Mouse (Mus musculus): ENCODE data around the gene Tmem121. TPM values are rescaled to one million over a fixed set of nuclear protein-coding genes. Genes with fewer than 3 reads are reported as not detected.

Gene Tmem121
- total RNA-seq, 1 experiment = 12.5 TPM

- Histone ChIP-seq H3K4me3 (ENCODE audit: insufficient read depth in 1 of 2, low read depth in 1 of 2, low read length in 2 of 2, poor library complexity in 1 of 2, severe bottlenecking in 1 of 2) (no peak overlapping the region), H3K36me3 (ENCODE audit: control insufficient read depth, insufficient read depth, low read length, poor library complexity, severe bottlenecking) (peaks cover 9% of the 10 kb centered on the region), H3K27ac (ENCODE audit: insufficient read depth, low read depth, low read length, poor library complexity, severe bottlenecking) (no peak overlapping the region), H3K9me3 (ENCODE audit: control insufficient read depth, insufficient read depth, low read depth, low read length) (no peaks in the 10 kb centered on the region), H3K4me1 (ENCODE audit: control insufficient read depth in 2 of 2, insufficient read depth in 2 of 2, low read length in 2 of 2, poor library complexity in 1 of 2) (peaks cover 0 to 3% of the 10 kb centered on the region in 2 experiments; a peak in 1 of 4 replicates), H3K9ac (ENCODE audit: insufficient read depth, low read depth, low read length, poor library complexity, severe bottlenecking) (no peak overlapping the region)
- TF ChIP-seq ZC3H11A (IDR thresholded peaks at IDR 0.05; ENCODE audit: borderline replicate concordance, low read depth, low read length) (no peak), ZNF384 (IDR thresholded peaks at IDR 0.05; ENCODE audit: low read depth, low read length) (no peak), HCFC1 (IDR thresholded peaks at IDR 0.05; ENCODE audit: borderline replicate concordance, insufficient read depth, low read length) (no peak), MAFK (IDR thresholded peaks at IDR 0.05; ENCODE audit: insufficient read depth, low read depth, low read length) (no peak), CHD2 (IDR thresholded peaks at IDR 0.05; ENCODE audit: low read depth, low read length) (no peak)
- in situ Hi-C loops (cut with MboI; ENCODE audit: low sequenced_read_pairs in 2 of 2, unreplicated experiment in 2 of 2) = no loop called here
- no peak for DNase-seq (ENCODE audit: low read depth, low spot score)
These were observed 17.6 kb upstream of the Tmem121 start for GRCm38 (mm10) chr12:113168031-113168536.

GRCm38 (mm10) chr12:113176960-113177725, 8.6 kb upstream of the Tmem121 start:
- DNase-seq (ENCODE audit: low read depth, low spot score) = no peak
- Histone ChIP-seq H3K9ac (ENCODE audit: insufficient read depth, low read depth, low read length, poor library complexity, severe bottlenecking) (no peak overlapping the region), H3K4me3 (ENCODE audit: insufficient read depth in 1 of 2, low read depth in 1 of 2, low read length in 2 of 2, poor library complexity in 1 of 2, severe bottlenecking in 1 of 2) (no peak overlapping the region), H3K36me3 (ENCODE audit: control insufficient read depth, insufficient read depth, low read length, poor library complexity, severe bottlenecking) (no peaks in the 10 kb centered on the region), H3K27ac (ENCODE audit: insufficient read depth, low read depth, low read length, poor library complexity, severe bottlenecking) (no peak overlapping the region), H3K9me3 (ENCODE audit: control insufficient read depth, insufficient read depth, low read depth, low read length) (no peaks in the 10 kb centered on the region), H3K4me1 (ENCODE audit: control insufficient read depth in 2 of 2, insufficient read depth in 2 of 2, low read length in 2 of 2, poor library complexity in 1 of 2) (no peaks in the 10 kb centered on the region)
- in situ Hi-C loops (cut with MboI; ENCODE audit: low sequenced_read_pairs in 2 of 2, unreplicated experiment in 2 of 2) = no loop called here
- TF ChIP-seq CHD2 (IDR thresholded peaks at IDR 0.05; ENCODE audit: low read depth, low read length) = no peak
- peak; percentile 65 for TF ChIP-seq ZNF384 (IDR thresholded peaks at IDR 0.05; ENCODE audit: low read depth, low read length)

GRCm38 (mm10) chr12:113181020-113181419, 4.7 kb upstream of the Tmem121 start:
- Histone ChIP-seq H3K4me1 (ENCODE audit: control insufficient read depth in 2 of 2, insufficient read depth in 2 of 2, low read length in 2 of 2, poor library complexity in 1 of 2) (0 out of 4 replicates have a peak, but pooled peaks cover 0 to 4% of the 10 kb centered on the region in 2 experiments), H3K4me3 (ENCODE audit: insufficient read depth in 1 of 2, low read depth in 1 of 2, low read length in 2 of 2, poor library complexity in 1 of 2, severe bottlenecking in 1 of 2) (no peak overlapping the region), H3K27ac (ENCODE audit: insufficient read depth, low read depth, low read length, poor library complexity, severe bottlenecking) (no peak overlapping the region), H3K9me3 (ENCODE audit: control insufficient read depth, insufficient read depth, low read depth, low read length) (no peaks in the 10 kb centered on the region), H3K36me3 (ENCODE audit: control insufficient read depth, insufficient read depth, low read length, poor library complexity, severe bottlenecking) (no peaks in the 10 kb centered on the region), H3K9ac (ENCODE audit: insufficient read depth, low read depth, low read length, poor library complexity, severe bottlenecking) (no peak overlapping the region)
- TF ChIP-seq ZNF384 (IDR thresholded peaks at IDR 0.05; ENCODE audit: low read depth, low read length) = no peak
- no peak for TF ChIP-seq HCFC1 (IDR thresholded peaks at IDR 0.05; ENCODE audit: borderline replicate concordance, insufficient read depth, low read length)
- in situ Hi-C loops (cut with MboI; ENCODE audit: low sequenced_read_pairs in 2 of 2, unreplicated experiment in 2 of 2) = no loop called here
- no peak for DNase-seq (ENCODE audit: low read depth, low spot score)

GRCm38 (mm10) chr12:113184945-113185344, 785 bp upstream of the Tmem121 start:
- Histone ChIP-seq H3K9ac (ENCODE audit: insufficient read depth, low read depth, low read length, poor library complexity, severe bottlenecking) (no peak overlapping the region), H3K4me3 (ENCODE audit: insufficient read depth in 1 of 2, low read depth in 1 of 2, low read length in 2 of 2, poor library complexity in 1 of 2, severe bottlenecking in 1 of 2) (no peak overlapping the region), H3K9me3 (ENCODE audit: control insufficient read depth, insufficient read depth, low read depth, low read length) (no peaks in the 10 kb centered on the region), H3K27ac (ENCODE audit: insufficient read depth, low read depth, low read length, poor library complexity, severe bottlenecking) (no peak overlapping the region), H3K4me1 (ENCODE audit: control insufficient read depth in 2 of 2, insufficient read depth in 2 of 2, low read length in 2 of 2, poor library complexity in 1 of 2) (peaks cover 0 to 19% of the 10 kb centered on the region in 2 experiments; a peak in 1 of 4 replicates), H3K36me3 (ENCODE audit: control insufficient read depth, insufficient read depth, low read length, poor library complexity, severe bottlenecking) (no peaks in the 10 kb centered on the region; the same call in 1 of the 2 replicates)
- in situ Hi-C loops (cut with MboI; ENCODE audit: low sequenced_read_pairs in 2 of 2, unreplicated experiment in 2 of 2) = no loop called here
- no peak for DNase-seq (ENCODE audit: low read depth, low spot score)
- TF ChIP-seq HCFC1 (IDR thresholded peaks at IDR 0.05; ENCODE audit: borderline replicate concordance, insufficient read depth, low read length) (no peak), ZC3H11A (IDR thresholded peaks at IDR 0.05; ENCODE audit: borderline replicate concordance, low read depth, low read length) (no peak), CHD2 (IDR thresholded peaks at IDR 0.05; ENCODE audit: low read depth, low read length) (no peak), ZNF384 (IDR thresholded peaks at IDR 0.05; ENCODE audit: low read depth, low read length) (no peak), MAFK (IDR thresholded peaks at IDR 0.05; ENCODE audit: insufficient read depth, low read depth, low read length) (no peak)
